Mouse (Mus musculus) monocyte, adult 2 months (primary cell): ENCODE measurements around the gene Gm6377.

Source experiments
- DNase-seq, 2 experiments: peaks; one replicate each; pipeline ENCODE4 v3.0.0; 2022; ENCODE audit warnings: low spot score in 2 of 2, low read depth in 1 of 2

Gene Gm6377

DNA sequence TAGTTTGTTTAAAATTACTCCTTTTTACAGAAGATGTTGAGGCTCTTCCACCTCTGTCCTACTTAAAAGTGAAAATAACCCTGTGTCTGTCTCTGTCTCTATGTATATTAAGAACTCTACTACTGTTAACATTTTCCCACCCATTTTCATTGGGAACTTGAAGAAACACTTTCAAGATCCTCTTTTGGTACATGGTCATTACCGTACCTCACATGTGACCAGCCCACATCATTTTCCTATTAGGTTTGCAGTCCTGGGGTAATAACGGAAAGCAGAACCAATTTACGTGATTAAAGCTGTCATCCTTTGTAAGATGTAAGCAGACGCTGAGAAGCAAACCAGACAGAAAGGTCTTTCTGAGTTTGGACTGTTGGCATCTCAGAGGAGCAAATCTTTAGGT lies at the start of gene Gm6377:
Gm6377 (plus strand) TSS at position 289 of the 400 bp plus-strand sequence.
- DNase-seq: peak; percentile 10 to 17

GRCm38 (mm10) chrX:109147108-109147507 lies 49.4 kb upstream of the Gm6377 start:
- DNase-seq: no peak

DNA sequence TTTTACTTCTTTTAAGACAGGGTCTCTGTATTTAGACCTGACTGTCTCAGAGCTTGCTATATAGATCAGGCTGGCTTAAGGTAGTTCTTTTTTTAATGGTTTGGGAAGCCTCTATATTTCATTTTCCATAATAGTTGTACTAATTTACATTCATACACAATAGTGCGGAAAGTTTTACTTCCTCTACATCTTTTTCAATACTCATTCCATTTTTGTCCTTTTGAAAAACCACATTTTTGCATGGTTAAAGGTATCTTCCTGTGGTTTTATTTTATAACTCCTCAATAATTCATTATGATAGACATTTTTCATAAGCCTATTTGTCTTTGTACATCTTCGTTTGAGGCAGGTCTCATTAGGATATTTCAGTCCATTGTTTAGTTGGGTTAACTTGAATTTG lies 45.3 kb upstream of the Gm6377 start:
- no peak for DNase-seq

DNA sequence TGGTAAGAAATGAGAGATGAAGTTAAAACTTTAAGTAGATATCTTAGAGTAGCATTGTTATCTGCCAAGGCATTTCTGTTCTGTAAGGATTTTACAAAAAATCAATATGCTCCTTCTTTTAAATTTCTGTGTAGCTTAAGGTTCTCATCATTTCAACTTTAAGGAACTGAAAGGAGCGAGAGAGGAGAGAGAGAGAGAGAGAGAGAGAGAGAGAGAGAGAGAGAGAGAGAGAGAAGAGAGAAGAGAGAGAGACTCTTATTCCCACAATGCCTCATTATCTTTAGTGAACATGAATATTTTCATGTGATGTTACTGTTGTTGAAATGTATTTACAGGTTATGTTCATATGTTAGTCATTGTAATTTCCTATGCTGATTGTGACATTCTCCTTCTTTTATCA lies 36.2 kb upstream of the Gm6377 start:
- no peak for DNase-seq

DNA sequence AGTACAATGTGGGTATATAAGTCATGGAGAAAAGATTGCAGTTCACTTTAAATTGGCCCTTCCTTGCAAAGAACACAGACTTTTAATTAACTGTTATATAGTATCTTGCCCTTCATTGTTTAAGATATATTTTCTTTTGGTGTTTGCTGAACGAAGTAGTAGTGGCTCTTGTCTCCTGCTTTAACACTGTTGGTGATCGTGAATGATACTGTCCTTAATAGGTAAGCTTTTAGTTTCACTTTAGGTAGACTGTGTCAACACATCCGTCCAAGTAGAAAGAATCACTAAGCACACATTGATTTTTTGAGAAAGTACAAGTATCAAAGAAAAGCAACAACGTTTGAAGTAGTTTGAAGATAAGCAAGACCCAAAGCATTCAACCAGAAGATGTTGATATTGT lies 35.7 kb upstream of the Gm6377 start:
- DNase-seq: no peak

- no peak for DNase-seq
Measured at GRCm38 (mm10) chrX:109175038-109175437, 21.5 kb upstream of the Gm6377 start.

DNA sequence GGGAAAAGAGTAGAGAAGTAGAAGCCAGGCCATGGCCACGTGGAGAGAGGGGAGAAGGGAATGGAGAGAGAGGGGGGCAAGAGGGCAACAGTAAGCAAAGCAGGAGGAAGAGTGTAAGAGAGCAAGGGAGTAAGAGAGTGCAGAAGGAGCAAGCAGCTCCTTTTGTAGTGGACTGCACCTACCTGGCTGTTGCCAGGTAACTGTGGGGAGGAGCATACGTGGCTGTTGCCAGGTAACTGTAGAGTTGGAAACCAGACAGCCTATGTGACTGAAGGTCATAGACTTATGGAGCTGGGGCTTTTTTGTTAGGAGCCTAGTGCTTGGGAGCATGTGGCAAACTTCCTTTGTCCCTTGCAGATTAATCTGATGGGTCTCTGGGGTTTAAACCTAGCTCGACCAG lies 21.1 kb upstream of the Gm6377 start:
- DNase-seq: no peak

- no peak for DNase-seq
Measured at GRCm38 (mm10) chrX:109184706-109185478, 11.7 kb upstream of the Gm6377 start.

DNA sequence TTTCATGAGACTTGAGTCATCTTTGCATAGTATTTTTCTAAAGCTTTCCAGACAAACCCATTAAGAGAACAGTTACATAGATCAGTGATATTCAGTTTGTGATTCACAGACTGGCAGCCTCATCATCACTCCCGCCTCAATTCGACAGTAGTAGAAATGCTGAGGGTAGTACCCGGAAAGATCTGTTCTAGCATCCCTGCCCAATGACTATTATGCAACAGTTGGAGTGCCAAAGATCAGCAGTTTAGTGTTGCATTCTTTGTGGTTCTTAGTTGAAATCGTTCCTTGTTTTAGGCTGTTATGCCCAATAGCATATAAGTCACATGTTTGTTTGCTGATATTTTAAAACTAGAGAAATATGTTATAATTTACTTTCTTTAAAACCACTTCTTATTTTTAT lies 6.9 kb upstream of the Gm6377 start:
- DNase-seq: peak in 1 of 2 experiments; percentile 10

- DNase-seq: peak; percentile 6 to 42
Measured at GRCm38 (mm10) chrX:109190969-109191368, 5.6 kb upstream of the Gm6377 start.

DNA sequence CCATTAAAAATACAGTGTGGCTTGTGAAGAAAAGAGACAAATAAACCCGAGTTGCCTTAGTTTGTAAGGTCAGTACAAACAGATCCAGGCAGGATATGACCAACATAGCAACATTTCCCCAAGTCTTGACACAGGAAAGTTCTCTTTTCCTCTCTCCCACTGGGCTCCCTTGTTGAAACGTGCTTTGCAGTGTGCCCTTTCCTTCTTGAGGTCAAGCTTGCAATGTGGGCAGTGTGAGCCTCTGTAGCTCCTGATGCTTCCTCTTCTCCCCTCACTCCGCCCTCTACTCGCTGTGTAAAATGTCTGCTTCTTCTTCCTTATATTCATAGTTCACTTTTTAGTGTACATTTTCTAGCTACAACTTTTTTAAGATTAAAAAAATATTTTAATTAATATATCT lies 5.1 kb upstream of the Gm6377 start:
- DNase-seq: peak; percentile 30 to 38

DNA sequence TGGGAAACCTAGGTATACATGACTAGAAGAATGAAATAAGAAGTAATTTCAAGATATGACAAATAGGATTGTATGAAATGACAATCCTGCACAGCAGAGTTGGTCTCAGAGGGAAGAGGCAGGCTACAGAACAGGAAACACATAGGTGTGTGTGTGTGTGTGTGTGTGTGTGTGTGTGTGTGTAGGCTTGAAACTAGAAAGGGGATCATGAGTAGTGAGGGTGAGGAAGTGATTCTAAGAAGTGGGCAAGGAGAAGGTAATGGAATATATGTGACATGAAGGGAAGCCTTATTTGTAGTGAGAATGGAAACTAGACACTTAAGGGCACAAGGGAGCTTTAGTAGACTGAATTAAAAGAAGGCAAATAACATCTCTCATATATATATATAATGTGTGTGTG lies 11.3 kb downstream of the Gm6377 start:
- DNase-seq: no peak

- DNase-seq: no peak
Measured at GRCm38 (mm10) chrX:109228720-109229119, 32.2 kb downstream of the Gm6377 start.

- DNase-seq: no peak
Measured at GRCm38 (mm10) chrX:109235383-109236036, 39.0 kb downstream of the Gm6377 start.

GRCm38 (mm10) chrX:109238163-109238562 lies 41.6 kb downstream of the Gm6377 start:
- DNase-seq: no peak
